Mouse (Mus musculus) heart, postnatal 25 days (tissue): Measurements from ENCODE around the gene Hoxb7. TPM values are rescaled to one million over a fixed set of nuclear protein-coding genes. Genes with fewer than 3 reads are reported as not detected.

ENCODE experiments used
- DNase-seq: peaks from one replicate; pipeline ENCODE4 v3.0.0; 2022; ENCODE audit warnings: low spot score
- intact Hi-C: fragments of 180-260 bp; cut with DNase I; formaldehyde crosslinking; loops from one replicate; pipeline ENCODE4 v1.15.1; 2025
- microRNA-seq: library from miRNA; unstranded; fragments of <30 nt; microRNA quantifications from one replicate; pipeline ENCODE4 v1.2.0, GENCODE M21; 2022
- total RNA-seq, 2 experiments: library from RNA; stranded (reverse); gene quantifications; 2 replicates each; pipeline ENCODE4 v1.2.3; 2021

The Hoxb7 gene
- total RNA-seq, 2 experiments from 2014 or later = not detected

- DNase-seq = no peak
- intact Hi-C loops = no loop called here
These were observed 37.7 kb downstream of the Hoxb7 start for GRCm38 (mm10) chr11:96324125-96324524.

GRCm38 (mm10) chr11:96324965-96325364 is 38.5 kb downstream of the Hoxb7 start:
- intact Hi-C loops = no loop called here
- DNase-seq = no peak

- intact Hi-C loops = no loop called here
These were observed 39.4 kb downstream of the Hoxb7 start for GRCm38 (mm10) chr11:96325747-96326212.

GRCm38 (mm10) chr11:96326705-96327104 is 40.3 kb downstream of the Hoxb7 start:
- intact Hi-C loops = no loop called here
- DNase-seq = no peak

More at GRCm38 (mm10) chr11:96325747-96326212, 39.4 kb downstream of the Hoxb7 start:
- no peak for DNase-seq

GRCm38 (mm10) chr11:96327122-96327521 is 40.7 kb downstream of the Hoxb7 start:
- intact Hi-C loops = no loop called here
- DNase-seq = no peak

- intact Hi-C loops = no loop called here
- DNase-seq = no peak
These were observed 41.3 kb downstream of the Hoxb7 start for GRCm38 (mm10) chr11:96327750-96328149.

GRCm38 (mm10) chr11:96328605-96329004 is 42.2 kb downstream of the Hoxb7 start:
- no peak for DNase-seq

GRCm38 (mm10) chr11:96332105-96332504 is 45.7 kb downstream of the Hoxb7 start:
- DNase-seq = no peak
- intact Hi-C loops = no loop called here

More at GRCm38 (mm10) chr11:96328605-96329004, 42.2 kb downstream of the Hoxb7 start:
- intact Hi-C loops = no loop called here

GRCm38 (mm10) chr11:96332618-96333032 is 46.2 kb downstream of the Hoxb7 start:
- intact Hi-C loops = no loop called here
- DNase-seq = no peak

- no peak for DNase-seq
- intact Hi-C loops = no loop called here
These were observed 47.0 kb downstream of the Hoxb7 start for GRCm38 (mm10) chr11:96333241-96334001.

- no peak for DNase-seq
- intact Hi-C loops = no loop called here
These were observed 47.6 kb downstream of the Hoxb7 start for GRCm38 (mm10) chr11:96334002-96334364.

- intact Hi-C loops = no loop called here
- no peak for DNase-seq
These were observed 48.6 kb downstream of the Hoxb7 start for GRCm38 (mm10) chr11:96334998-96335397.

GRCm38 (mm10) chr11:96336597-96336996 is 50.2 kb downstream of the Hoxb7 start:
- intact Hi-C loops = no loop called here
- no peak for DNase-seq

- DNase-seq = no peak
- intact Hi-C loops = no loop called here
These were observed 50.6 kb downstream of the Hoxb7 start for GRCm38 (mm10) chr11:96337026-96337425.

- intact Hi-C loops = no loop called here
- DNase-seq = no peak
These were observed 52.8 kb downstream of the Hoxb7 start for GRCm38 (mm10) chr11:96338957-96339855.

Small RNA genes lying within 50 kb of the gene (microRNA-seq; reads per million reads assigned to microRNA genes)
- gene Mir10a = 1,302 reads per million, percentile 81 among the genes with 10 or more reads in this experiment
- not detected for gene Mir196a-1

Other genes with a start within 250 kb of the Hoxb7 start
- 10 to 100 TPM; 29.0 to 32.2 TPM for gene Ube2z, start 221.2 kb upstream of the Hoxb7 start, total RNA-seq
- 1,000 to 10,000 TPM; 3,505 to 3,833 TPM for gene Atp5g1, start 211.0 kb upstream of the Hoxb7 start, total RNA-seq
- not detected for gene Calcoco2, start 174.7 kb upstream of the Hoxb7 start, total RNA-seq
- gene Ttll6, start 152.8 kb upstream of the Hoxb7 start, total RNA-seq = not detected
- gene Hoxb13, start 92.3 kb upstream of the Hoxb7 start, total RNA-seq = not detected
- not detected for gene Hoxb9, start 15.2 kb upstream of the Hoxb7 start, total RNA-seq
- not detected for gene Hoxb8, start 4.7 kb upstream of the Hoxb7 start, total RNA-seq
- not detected for gene Hoxb6, start 5.9 kb downstream of the Hoxb7 start, total RNA-seq
- gene Hoxb5, start 16.7 kb downstream of the Hoxb7 start, total RNA-seq = under 1 TPM; 0.10 to 0.14 TPM
- under 1 TPM; 0.57 to 0.59 TPM for gene Hoxb4, start 31.6 kb downstream of the Hoxb7 start, total RNA-seq
- under 1 TPM; 0.36 to 0.45 TPM for gene Hoxb3, start 36.7 kb downstream of the Hoxb7 start, total RNA-seq
- 1 to 10 TPM in 1 of 2 experiments, under 1 TPM in 1; 0.81 to 1.3 TPM for gene Hoxb2, start 63.9 kb downstream of the Hoxb7 start, total RNA-seq
- gene Hoxb1, start 79.1 kb downstream of the Hoxb7 start, total RNA-seq = not detected
- gene Skap1, start 178.0 kb downstream of the Hoxb7 start, total RNA-seq = under 1 TPM in 1 of 2 experiments, not detected in 1; 0.17 TPM